Mouse (Mus musculus) embryonic fibroblast, embryonic 13.5 days (primary cell): Measurements from ENCODE around the gene Iqschfp.

Source experiments
- CTCF ChIP-seq: IDR thresholded peaks from 2 replicates; pipeline ENCODE4 v1.5.1; 2011; ENCODE audit warnings: mild to moderate bottlenecking, control low read depth, low read length, moderate library complexity, borderline replicate concordance; ENCODE audit not compliant: insufficient read depth
- POLR2A ChIP-seq: IDR thresholded peaks from 2 replicates; pipeline ENCODE4 v1.6.1; 2011; ENCODE audit warnings: low read depth, mild to moderate bottlenecking, control low read depth, low read length, moderate library complexity

DNA sequence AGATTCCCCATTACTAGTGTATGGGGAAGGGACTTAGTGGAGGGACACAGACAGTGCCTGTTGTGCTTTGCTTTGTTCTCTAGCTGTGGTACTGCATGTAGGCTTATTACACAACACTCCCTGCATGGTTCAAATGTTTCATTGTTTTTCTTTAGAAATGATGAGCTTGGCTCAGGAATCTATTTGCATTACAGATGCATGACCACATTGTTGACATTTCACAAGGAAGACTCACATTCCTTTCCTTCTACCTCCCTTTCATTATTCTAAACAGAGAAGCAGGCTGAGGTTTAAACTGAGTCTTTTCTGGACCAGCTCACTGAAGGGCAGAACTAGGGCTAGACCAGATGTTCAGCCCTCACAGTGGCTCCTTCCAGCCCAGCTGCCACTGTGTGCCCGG is 360.3 kb downstream of the Iqschfp start:
- TF ChIP-seq POLR2A (no peak), CTCF (no peak)
